8 mouse cellular contexts compared by ENCODE assay signal in the genomic region with DNA sequence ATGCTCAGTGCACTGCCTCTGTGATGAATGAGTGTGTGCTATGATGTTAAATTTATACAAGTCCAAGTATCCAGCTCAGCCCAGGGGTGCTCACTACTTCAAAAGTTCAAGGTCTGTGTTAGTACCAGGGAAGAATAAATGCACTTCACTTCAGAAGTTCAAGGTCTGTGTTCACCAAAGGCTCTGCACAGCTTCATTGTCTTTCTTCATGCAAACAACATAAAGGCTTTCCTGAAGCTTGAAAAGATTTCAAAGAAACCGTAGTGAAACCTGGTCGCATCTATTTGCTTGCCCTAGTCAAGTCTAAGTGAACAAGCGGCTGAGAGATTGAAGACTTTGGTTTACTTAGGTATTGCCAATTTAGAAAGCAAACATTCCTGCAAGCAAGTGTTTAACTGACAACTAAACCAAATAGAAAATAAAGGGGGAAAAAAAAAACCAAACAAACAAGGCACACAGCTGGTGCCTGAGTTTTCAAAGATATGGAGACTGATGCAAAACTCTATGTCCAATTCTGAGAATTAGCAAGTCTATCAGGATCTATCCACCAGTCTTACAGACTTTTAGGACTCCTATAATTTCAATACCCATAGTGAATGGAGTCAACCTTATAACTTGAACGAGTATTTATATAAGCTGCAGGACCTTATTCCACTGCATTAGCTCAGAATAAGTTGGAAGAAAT. TPM values are rescaled to one million over a fixed set of nuclear protein-coding genes. Genes with fewer than 3 reads are reported as not detected.
DNase-seq lines count a peak whose midpoint lies in the region; ATAC-seq and TF ChIP-seq lines count a peak whose summit lies in the region.

No protein-coding gene starts in this region.

- H3K36me3 ChIP-seq in lung, embryonic 14.5 days (ENCODE audit: insufficient read depth), result no peaks in the 10 kb centered on the region
- H3K36me3 ChIP-seq in embryonic facial prominence, embryonic 12.5 days, result no peaks in the 10 kb centered on the region
- peaks cover 9% of the 10 kb centered on the region for H3K36me3 ChIP-seq in limb, embryonic 10.5 days
- no peaks in the 10 kb centered on the region for H3K36me3 ChIP-seq in neural tube, embryonic 14.5 days (ENCODE audit: control insufficient read depth, insufficient read depth, low read length)

- H3K9me3 ChIP-seq in lung, embryonic 14.5 days (ENCODE audit: low read depth, low read length), result no peaks in the 10 kb centered on the region
- H3K9me3 ChIP-seq in embryonic facial prominence, embryonic 12.5 days, result no peaks in the 10 kb centered on the region
- H3K9me3 ChIP-seq in limb, embryonic 10.5 days (replicated peaks), result no peaks in the 10 kb centered on the region
- no peaks in the 10 kb centered on the region for H3K9me3 ChIP-seq in neural tube, embryonic 14.5 days (ENCODE audit: control insufficient read depth, low read length)

- no peak overlapping the region for H3K27ac ChIP-seq in lung, embryonic 14.5 days (ENCODE audit: low read depth)
- no peak overlapping the region for H3K27ac ChIP-seq in embryonic facial prominence, embryonic 12.5 days
- no peak overlapping the region for H3K27ac ChIP-seq in limb, embryonic 10.5 days
- H3K27ac ChIP-seq in neural tube, embryonic 14.5 days (ENCODE audit: low read depth, low read length), result no peak overlapping the region

- DNase-seq in lung, embryonic 14.5 days, result peak; percentile 6
- DNase-seq in lung, postnatal 25 days (ENCODE audit: low spot score), result no peak
- DNase-seq in limb, embryonic 10.5 days (ENCODE audit: low spot score), result no peak
- DNase-seq in spleen, postnatal 4 days (ENCODE audit: low spot score in 2 of 2), result no peak
- DNase-seq in left cerebral cortex, adult 8-10 months (ENCODE audit: low spot score in 2 of 2), result no peak
- no peak for DNase-seq in retina, postnatal 1 day

- no peak for TF ChIP-seq CTCF in lung, embryonic 14.5 days (IDR thresholded peaks at IDR 0.05; ENCODE audit: low read depth)

- WGBS in lung, embryonic 14.5 days, result 56% methylated on average over 4 of the region's 4 CpGs
- 75% methylated on average over 4 of the region's 4 CpGs for WGBS in embryonic facial prominence, embryonic 12.5 days
- 87% methylated on average over 4 of the region's 4 CpGs for WGBS in limb, embryonic 10.5 days
- WGBS in neural tube, embryonic 14.5 days, result 61% methylated on average over 4 of the region's 4 CpGs

- H3K4me2 ChIP-seq in lung, embryonic 14.5 days, result peak overlapping the region; percentile 72
- H3K4me2 ChIP-seq in embryonic facial prominence, embryonic 12.5 days (replicated peaks), result peak overlapping the region; percentile 60
- H3K4me2 ChIP-seq in neural tube, embryonic 14.5 days (ENCODE audit: low read depth, low read length), result peak overlapping the region; percentile 77

- no peaks in the 10 kb centered on the region for H3K27me3 ChIP-seq in lung, embryonic 14.5 days (ENCODE audit: insufficient read depth, low read length)
- no peaks in the 10 kb centered on the region for H3K27me3 ChIP-seq in embryonic facial prominence, embryonic 12.5 days
- no peaks in the 10 kb centered on the region for H3K27me3 ChIP-seq in limb, embryonic 10.5 days (ENCODE audit: low read depth, poor library complexity, severe bottlenecking)
- no peaks in the 10 kb centered on the region for H3K27me3 ChIP-seq in neural tube, embryonic 14.5 days (ENCODE audit: control insufficient read depth, insufficient read depth, low read length)

- H3K9ac ChIP-seq in lung, embryonic 14.5 days, result peak overlapping the region; percentile 96
- H3K9ac ChIP-seq in embryonic facial prominence, embryonic 12.5 days, result peak overlapping the region; percentile 95
- H3K9ac ChIP-seq in neural tube, embryonic 14.5 days (replicated peaks; ENCODE audit: low read depth, low read length), result no peak overlapping the region

- H3K4me3 ChIP-seq in lung, embryonic 14.5 days (ENCODE audit: low read depth, low read length), result peak overlapping the region; percentile 98
- peak overlapping the region; percentile 87 for H3K4me3 ChIP-seq in embryonic facial prominence, embryonic 12.5 days
- H3K4me3 ChIP-seq in limb, embryonic 10.5 days, result peak overlapping the region; percentile 94
- H3K4me3 ChIP-seq in neural tube, embryonic 14.5 days (ENCODE audit: low read depth, low read length), result peak overlapping the region; percentile 81

- no peak for ATAC-seq in lung, embryonic 14.5 days (ENCODE audit: insufficient read depth)
- no peak for ATAC-seq in embryonic facial prominence, embryonic 12.5 days (ENCODE audit: insufficient number of reproducible peaks, insufficient read depth, low FRiP score, low TSS enrichment)
- ATAC-seq in neural tube, embryonic 14.5 days (ENCODE audit: low read depth), result no peak

- peaks cover 9% of the 10 kb centered on the region for H3K4me1 ChIP-seq in lung, embryonic 14.5 days (ENCODE audit: insufficient read depth)
- peaks cover 28% of the 10 kb centered on the region; the same call in 1 of the 2 replicates for H3K4me1 ChIP-seq in embryonic facial prominence, embryonic 12.5 days
- H3K4me1 ChIP-seq in limb, embryonic 10.5 days, result peaks cover 35% of the 10 kb centered on the region
- H3K4me1 ChIP-seq in neural tube, embryonic 14.5 days (ENCODE audit: control insufficient read depth, insufficient read depth, low read length), result peaks cover 22% of the 10 kb centered on the region

RNA-seq across cellular contexts. Expression of a gene that starts 1.4 kb away (rescaled TPM):
- 40.0 and 41.0 TPM in 2 replicates for polyA plus RNA-seq in lung, embryonic 14.5 days (2014; fragmentation: Nextera tagmentation; extraction: Ambion mirVana)
- polyA plus RNA-seq in embryonic facial prominence, embryonic 12.5 days (2016; fragmentation: Nextera tagmentation; extraction: Ambion mirVana), result 39.2 and 40.5 TPM in 2 replicates
- 30.5 and 32.4 TPM in 2 replicates for polyA plus RNA-seq in limb, embryonic 10.5 days (2016; fragmentation: Nextera tagmentation; extraction: Ambion mirVana)
- 40.1 and 42.4 TPM in 2 replicates for polyA plus RNA-seq in neural tube, embryonic 14.5 days (2014; fragmentation: Nextera tagmentation; extraction: Ambion mirVana)
- total RNA-seq in left cerebral cortex, adult 8-10 months (2022), result 10 to 100 TPM; 43.0 to 52.9 (median 46.8) TPM
